Mouse (Mus musculus): ENCODE results near the gene Ndufs8. TPM values are rescaled to one million over a fixed set of nuclear protein-coding genes. Genes with fewer than 3 reads are reported as not detected.

Gene Ndufs8
- polyA plus RNA-seq, 1 experiment, result 58.3 TPM

DNA sequence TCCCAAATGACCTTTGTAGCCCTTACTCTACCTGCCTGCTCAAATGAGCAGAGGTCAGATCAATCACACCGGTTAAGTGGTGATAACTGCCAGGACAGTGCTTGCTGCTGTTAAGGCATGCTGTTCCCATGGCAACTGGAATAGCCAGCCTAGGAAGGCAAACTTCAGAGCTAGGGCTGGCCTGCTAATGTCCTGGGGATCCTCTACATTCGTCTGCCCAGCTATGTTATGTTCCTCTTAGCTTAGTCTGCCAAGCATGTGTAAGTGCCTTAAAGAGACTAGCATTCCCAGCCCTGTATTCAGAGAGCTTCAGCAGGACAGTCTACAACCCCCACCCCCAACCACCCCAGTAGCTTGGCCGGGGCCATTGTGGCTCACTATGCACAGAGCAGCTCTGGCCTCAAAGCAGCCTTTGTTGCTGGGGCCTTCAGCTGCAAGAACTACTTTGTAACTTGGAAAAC, 17.4 kb downstream of the Ndufs8 start:
- TF ChIP-seq CTCF (IDR thresholded peaks at IDR 0.05; ENCODE audit: control insufficient read depth, insufficient read depth, low read length), result no peak
- TF ChIP-seq POLR2A (IDR thresholded peaks at IDR 0.05; ENCODE audit: borderline replicate concordance, control insufficient read depth, low read depth, low read length), result no peak
- 75% methylated on average over 3 of the region's 3 CpGs for WGBS
- Histone ChIP-seq H3K4me1 (ENCODE audit: control insufficient read depth, insufficient read depth, low read length) (peaks cover 1% of the 10 kb centered on the region; the same call in 1 of the 2 replicates), H3K27ac (ENCODE audit: control insufficient read depth, insufficient read depth, low read depth, low read length, poor library complexity) (no peak overlapping the region), H3K4me3 (replicated peaks; ENCODE audit: control insufficient read depth, low read depth, low read length) (no peak overlapping the region)

DNA sequence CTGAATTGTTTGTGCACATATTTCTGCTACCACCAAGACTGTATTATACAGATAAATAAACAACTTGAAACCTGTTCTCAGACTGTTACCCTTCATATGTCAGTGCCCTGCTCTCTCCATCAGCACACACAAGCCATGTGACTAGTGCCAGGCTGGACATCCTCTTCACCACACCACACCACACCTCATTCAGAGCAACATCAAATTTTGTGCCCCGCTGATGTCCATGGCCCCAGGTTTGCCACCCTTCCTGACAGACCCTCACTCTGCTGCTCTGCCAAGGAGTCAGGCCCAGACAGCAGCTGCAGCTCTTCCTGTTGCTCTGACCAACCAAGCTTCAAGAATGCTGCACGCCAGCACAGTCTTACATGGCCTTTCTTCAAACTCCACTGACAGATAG, 18.3 kb downstream of the Ndufs8 start:
- 88% methylated on average over 2 of the region's 2 CpGs for WGBS
- Histone ChIP-seq H3K4me1 (ENCODE audit: control insufficient read depth, insufficient read depth, low read length) (peaks cover 1% of the 10 kb centered on the region; the same call in 1 of the 2 replicates), H3K27ac (ENCODE audit: control insufficient read depth, insufficient read depth, low read depth, low read length, poor library complexity) (no peak overlapping the region), H3K4me3 (replicated peaks; ENCODE audit: control insufficient read depth, low read depth, low read length) (no peak overlapping the region)
- TF ChIP-seq CTCF (IDR thresholded peaks at IDR 0.05; ENCODE audit: control insufficient read depth, insufficient read depth, low read length) (no peak), POLR2A (IDR thresholded peaks at IDR 0.05; ENCODE audit: borderline replicate concordance, control insufficient read depth, low read depth, low read length) (no peak)

DNA sequence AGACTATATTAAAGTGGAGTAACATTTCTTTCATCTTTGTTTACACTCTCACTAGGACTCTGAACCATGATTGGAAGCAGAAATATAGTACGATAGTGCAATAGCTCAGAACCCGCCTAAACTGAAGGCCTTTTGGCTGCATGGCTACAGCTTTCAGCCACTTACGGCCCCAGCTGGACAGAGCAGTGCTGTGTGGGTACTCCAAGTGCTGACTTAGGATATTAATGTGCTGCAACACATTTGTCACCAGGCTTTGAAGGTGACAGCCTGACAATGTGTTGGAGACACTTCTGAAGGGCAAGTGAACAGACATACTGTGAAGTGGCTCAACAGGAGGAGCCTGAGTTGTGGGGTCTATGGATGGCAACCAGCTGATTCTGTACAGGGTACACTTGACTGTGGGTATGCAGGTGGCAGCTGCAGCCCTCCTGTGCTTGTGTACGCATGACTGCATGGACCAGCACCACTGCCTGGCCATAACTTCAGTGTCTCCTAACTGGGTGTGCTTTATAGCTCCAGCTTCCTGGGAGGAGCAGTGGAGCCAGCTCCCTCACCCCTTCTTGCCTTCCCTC, 18.9 kb downstream of the Ndufs8 start:
- Histone ChIP-seq H3K4me3 (replicated peaks; ENCODE audit: control insufficient read depth, low read depth, low read length) (no peak overlapping the region), H3K4me1 (ENCODE audit: control insufficient read depth, insufficient read depth, low read length) (no peaks in the 10 kb centered on the region; the same call in 1 of the 2 replicates), H3K27ac (ENCODE audit: control insufficient read depth, insufficient read depth, low read depth, low read length, poor library complexity) (no peak overlapping the region)
- no peak for TF ChIP-seq POLR2A (IDR thresholded peaks at IDR 0.05; ENCODE audit: borderline replicate concordance, control insufficient read depth, low read depth, low read length)
- TF ChIP-seq CTCF (IDR thresholded peaks at IDR 0.05; ENCODE audit: control insufficient read depth, insufficient read depth, low read length), result 0 out of 2 replicates have a peak, but pooled peaks have one; percentile 2
- 82% methylated on average over 4 of the region's 4 CpGs for WGBS

DNA sequence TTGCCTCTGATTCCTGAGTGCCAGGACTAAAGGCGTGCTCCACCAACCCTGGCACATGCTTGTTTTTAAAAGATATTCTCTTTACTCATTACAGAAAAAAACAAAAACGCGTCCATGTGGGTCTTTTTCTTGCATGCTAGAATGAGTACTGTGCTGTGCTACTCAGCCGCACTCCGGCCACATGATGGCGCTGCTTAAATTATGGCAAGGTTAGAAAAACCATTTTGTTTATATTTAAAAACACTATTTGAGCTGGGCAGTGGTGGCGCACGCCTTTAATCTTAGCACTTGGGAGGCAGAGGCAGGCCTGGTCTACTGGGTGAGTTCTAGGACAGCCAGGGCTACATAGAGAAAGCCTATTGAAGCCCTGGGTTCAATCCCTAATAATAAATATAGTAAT, 22.4 kb downstream of the Ndufs8 start:
- TF ChIP-seq POLR2A (IDR thresholded peaks at IDR 0.05; ENCODE audit: borderline replicate concordance, control insufficient read depth, low read depth, low read length) (no peak), CTCF (IDR thresholded peaks at IDR 0.05; ENCODE audit: control insufficient read depth, insufficient read depth, low read length) (peak; percentile 64)
- Histone ChIP-seq H3K4me1 (ENCODE audit: control insufficient read depth, insufficient read depth, low read length) (no peaks in the 10 kb centered on the region), H3K4me3 (replicated peaks; ENCODE audit: control insufficient read depth, low read depth, low read length) (no peak overlapping the region), H3K27ac (ENCODE audit: control insufficient read depth, insufficient read depth, low read depth, low read length, poor library complexity) (no peak overlapping the region)
- 57% methylated on average over 8 of the region's 8 CpGs for WGBS

GRCm38 (mm10) chr19:3889096-3889495, 23.5 kb downstream of the Ndufs8 start:
- Histone ChIP-seq H3K4me1 (ENCODE audit: control insufficient read depth, insufficient read depth, low read length) (no peaks in the 10 kb centered on the region), H3K27ac (ENCODE audit: control insufficient read depth, insufficient read depth, low read depth, low read length, poor library complexity) (no peak overlapping the region), H3K4me3 (replicated peaks; ENCODE audit: control insufficient read depth, low read depth, low read length) (no peak overlapping the region)
- no peak for TF ChIP-seq POLR2A (IDR thresholded peaks at IDR 0.05; ENCODE audit: borderline replicate concordance, control insufficient read depth, low read depth, low read length)
- WGBS, result 73% methylated on average over 5 of the region's 5 CpGs

DNA sequence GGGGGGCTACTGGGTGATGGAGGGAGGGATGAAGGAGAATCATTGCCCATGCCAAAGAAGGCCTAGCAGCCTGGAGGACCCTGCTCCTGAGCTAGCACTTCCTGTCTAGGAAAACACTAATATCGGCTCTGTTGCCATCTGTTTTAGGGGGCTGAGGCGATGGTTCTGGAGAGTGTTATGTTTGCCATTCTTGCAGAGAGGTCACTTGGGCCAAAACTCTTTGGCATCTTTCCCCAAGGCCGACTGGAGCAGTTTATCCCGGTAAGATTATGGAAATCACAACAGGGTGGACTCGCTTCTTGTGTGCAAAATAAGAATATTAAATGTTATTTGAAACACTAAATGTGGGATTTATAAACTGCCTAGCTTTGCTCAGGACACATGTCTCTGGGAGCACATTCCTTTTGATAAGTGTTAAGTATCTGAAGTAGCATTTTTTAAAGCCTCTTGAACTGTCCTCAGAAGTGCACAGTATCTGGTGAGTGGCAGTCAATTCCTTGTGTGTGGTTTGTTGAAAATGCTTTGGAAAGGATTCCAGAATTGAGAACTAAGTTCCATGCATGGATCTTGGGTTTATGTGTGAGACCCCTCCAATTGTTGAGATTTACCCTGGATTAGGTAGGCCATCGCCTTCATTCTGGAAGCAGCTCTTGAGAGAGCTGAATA, 28.1 kb downstream of the Ndufs8 start:
- H3K4me1 ChIP-seq (ENCODE audit: control insufficient read depth, insufficient read depth, low read length), result peaks cover 6% of the 10 kb centered on the region
- H3K27ac ChIP-seq (ENCODE audit: control insufficient read depth, insufficient read depth, low read depth, low read length, poor library complexity), result no peak overlapping the region
- WGBS, result 87% methylated on average over 6 of the region's 6 CpGs
- TF ChIP-seq CTCF (IDR thresholded peaks at IDR 0.05; ENCODE audit: control insufficient read depth, insufficient read depth, low read length) (no peak), POLR2A (IDR thresholded peaks at IDR 0.05; ENCODE audit: borderline replicate concordance, control insufficient read depth, low read depth, low read length) (no peak)
- no peak overlapping the region for H3K4me3 ChIP-seq (replicated peaks; ENCODE audit: control insufficient read depth, low read depth, low read length)

DNA sequence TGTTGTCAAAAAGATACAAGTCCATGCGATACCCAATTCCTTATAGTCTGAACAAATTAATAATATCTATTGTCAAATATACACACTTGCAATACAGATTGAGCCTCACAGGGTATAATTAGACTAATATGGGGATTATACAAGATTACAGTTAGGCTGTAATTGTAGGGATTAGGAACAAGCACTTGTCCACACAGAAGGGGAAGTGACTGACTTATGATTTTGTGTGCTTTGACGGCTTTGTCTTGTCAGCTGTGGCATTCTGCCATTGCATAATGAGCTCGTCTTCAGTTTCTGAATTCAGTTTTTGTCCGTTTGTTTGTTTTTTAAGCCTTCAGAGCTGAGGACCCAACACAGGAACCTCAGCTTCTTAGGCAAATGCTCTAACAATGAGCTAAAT, 30.4 kb downstream of the Ndufs8 start:
- H3K4me1 ChIP-seq (ENCODE audit: control insufficient read depth, insufficient read depth, low read length), result peaks cover 6% of the 10 kb centered on the region
- WGBS, result 26% methylated on average over 4 of the region's 4 CpGs
- H3K4me3 ChIP-seq (replicated peaks; ENCODE audit: control insufficient read depth, low read depth, low read length), result no peak overlapping the region
- TF ChIP-seq POLR2A (IDR thresholded peaks at IDR 0.05; ENCODE audit: borderline replicate concordance, control insufficient read depth, low read depth, low read length) (no peak), CTCF (IDR thresholded peaks at IDR 0.05; ENCODE audit: control insufficient read depth, insufficient read depth, low read length) (no peak)
- H3K27ac ChIP-seq (ENCODE audit: control insufficient read depth, insufficient read depth, low read depth, low read length, poor library complexity), result no peak overlapping the region; the same call in 1 of the 2 replicates

DNA sequence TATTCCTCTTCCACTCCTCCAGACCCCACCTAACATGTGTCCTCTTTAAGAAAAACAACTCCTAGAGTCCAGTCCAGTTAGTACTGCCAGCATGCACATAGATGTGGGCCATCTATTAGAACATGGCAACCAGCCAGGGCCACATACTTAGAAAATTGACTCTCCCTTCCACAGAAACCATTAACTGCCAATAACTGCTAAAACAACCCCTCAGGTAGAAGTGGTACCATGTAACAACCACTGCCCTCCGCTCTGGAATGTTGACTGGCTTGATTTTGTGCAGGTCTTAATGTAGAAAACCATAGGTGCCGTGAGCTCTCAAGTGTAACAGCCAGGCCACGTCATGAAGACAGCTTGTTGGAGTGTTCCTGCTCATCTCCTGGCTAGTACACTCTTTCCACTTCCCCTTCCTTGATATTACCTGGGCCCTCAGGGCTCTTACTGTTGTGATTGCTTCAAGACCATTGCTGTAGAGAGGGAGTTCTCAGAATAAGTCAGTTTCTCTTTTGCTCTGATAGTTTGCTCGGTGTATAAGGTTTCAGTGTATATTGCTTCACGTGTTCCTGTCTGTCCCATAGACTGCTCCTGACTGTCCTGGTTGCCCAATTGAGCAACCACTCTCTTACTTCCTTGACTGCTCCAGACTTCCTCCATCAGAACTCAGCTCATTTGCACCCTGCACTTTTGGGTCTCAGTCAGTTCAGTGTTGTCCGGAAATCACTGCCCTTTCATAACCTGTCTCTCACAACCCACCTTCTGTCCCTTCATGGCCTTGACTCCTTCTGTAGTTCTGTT, 32.3 kb downstream of the Ndufs8 start:
- Histone ChIP-seq H3K4me3 (replicated peaks; ENCODE audit: control insufficient read depth, low read depth, low read length) (peak overlapping the region; percentile 27), H3K4me1 (ENCODE audit: control insufficient read depth, insufficient read depth, low read length) (peaks cover 6% of the 10 kb centered on the region), H3K27ac (ENCODE audit: control insufficient read depth, insufficient read depth, low read depth, low read length, poor library complexity) (peak overlapping the region; percentile 40; the same call in 1 of the 2 replicates)
- TF ChIP-seq CTCF (IDR thresholded peaks at IDR 0.05; ENCODE audit: control insufficient read depth, insufficient read depth, low read length) (no peak), POLR2A (IDR thresholded peaks at IDR 0.05; ENCODE audit: borderline replicate concordance, control insufficient read depth, low read depth, low read length) (no peak)
- 49% methylated on average over 6 of the region's 6 CpGs for WGBS
